Mouse (Mus musculus) intestine, embryonic 14.5 days (tissue): ENCODE measurements around the gene Gm19684. TPM values are rescaled to one million over a fixed set of nuclear protein-coding genes. Genes with fewer than 3 reads are reported as not detected.
"Not testable (repeated sequence)": the region's sequence is repeated elsewhere in the genome, so short reads cannot be mapped to it uniquely, and the experiment has no call there.

ENCODE experiments used
- ATAC-seq: fragments of 200-750 bp; cut with Nextera tagmentation; replicated peaks from 2 replicates; pipeline ENCODE4 v1.8.0; 2017; ENCODE audit warnings: low read depth, moderate number of reproducible peaks, moderate TSS enrichment, moderate library complexity; ENCODE audit not compliant: low FRiP score, low TSS enrichment
- DNase-seq: peaks from one replicate; pipeline ENCODE4 v3.0.0-alpha.2; 2018; ENCODE audit warnings: low spot score
- H3K27ac ChIP-seq: fragments of 300-500 bp; sonication (generic); 2 replicates; pipeline ENCODE4 v1.5.1; 2014; ENCODE audit warnings: low read depth, mild to moderate bottlenecking, control low read depth
- H3K27me3 ChIP-seq: fragments of 300-500 bp; sonication (generic); replicated peaks from 2 replicates; pipeline ENCODE4 v1.6.1; 2014; ENCODE audit warnings: low read length, control low read depth; ENCODE audit not compliant: control insufficient read depth, insufficient read depth
- H3K36me3 ChIP-seq: fragments of 300-500 bp; sonication (generic); 2 replicates; pipeline ENCODE4 v1.6.1; 2014; ENCODE audit warnings: low read length, control low read depth; ENCODE audit not compliant: control insufficient read depth, insufficient read depth
- H3K4me1 ChIP-seq: fragments of 300-500 bp; sonication (generic); replicated peaks from 2 replicates; pipeline ENCODE4 v1.6.1; 2014; ENCODE audit warnings: low read length, control low read depth, mixed read lengths; ENCODE audit not compliant: control insufficient read depth, insufficient read depth
- H3K4me2 ChIP-seq: fragments of 300-500 bp; sonication (generic); 2 replicates; pipeline ENCODE4 v1.6.1; 2014; ENCODE audit warnings: low read length
- H3K4me3 ChIP-seq: fragments of 300-500 bp; sonication (generic); 2 replicates; pipeline ENCODE4 v1.5.1; 2014; ENCODE audit warnings: low read depth, low read length, control low read depth, mixed read lengths
- H3K9ac ChIP-seq: fragments of 300-500 bp; sonication (generic); 2 replicates; pipeline ENCODE4 v1.6.1; 2014; ENCODE audit warnings: mild to moderate bottlenecking, low read length
- H3K9me3 ChIP-seq: fragments of 300-500 bp; sonication (generic); 2 replicates; pipeline ENCODE4 v1.6.1; 2016; ENCODE audit warnings: low read length, control low read depth; ENCODE audit not compliant: control insufficient read depth
- WGBS: fragments of 180-500 bp; shearing (Covaris S2); extraction: QIAGEN DNeasy Blood & Tissue Kit; methylation state at CpG from one replicate; pipeline ENCODE4 v1.1.7; 2014; 5-methylcytosine and 5-hydroxymethylcytosine counted together
- polyA plus RNA-seq: library from polyadenylated mRNA; unstranded; fragments of >200 nt; fragmentation: Nextera tagmentation; extraction: Ambion mirVana; gene quantifications from 2 replicates; pipeline ENCODE4 v1.2.1, GENCODE M21; 2014

Gene Gm19684
- polyA plus RNA-seq, 1 experiment from 2014 or later = not detected

GRCm38 (mm10) chr17:36093936-36094335 is 27.5 kb upstream of the Gm19684 start:
- Histone ChIP-seq H3K36me3 (no peaks in the 10 kb centered on the region), H3K27me3 (no peaks in the 10 kb centered on the region), H3K9me3 (no peaks in the 10 kb centered on the region), H3K4me1 (no peaks in the 10 kb centered on the region), H3K4me2 (no peak overlapping the region), H3K27ac (no peak overlapping the region), H3K9ac (no peak overlapping the region), H3K4me3 (no peak overlapping the region)
- DNase-seq = peak; percentile 20
- 25% methylated on average over 3 of the region's 3 CpGs for WGBS
- ATAC-seq = no peak

DNA sequence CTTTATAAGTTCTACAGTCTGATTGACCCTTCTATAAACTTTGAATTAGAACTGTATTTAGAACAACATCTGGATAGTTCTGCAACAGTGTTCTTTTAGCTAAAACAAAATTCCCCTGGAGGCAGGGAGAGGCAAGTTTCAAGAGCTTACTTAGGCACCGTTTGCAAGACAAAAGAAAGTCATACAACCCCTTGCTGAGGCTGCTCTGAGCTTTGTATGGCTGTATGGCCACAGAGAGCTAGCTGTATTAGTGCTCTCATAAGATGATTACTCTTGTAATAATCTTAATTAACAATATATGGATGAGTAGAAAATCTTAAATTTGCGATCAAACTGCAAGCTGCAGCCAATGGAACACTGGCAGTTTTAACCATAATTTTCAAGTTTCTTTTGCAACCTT is 21.9 kb upstream of the Gm19684 start:
- not testable (repeated sequence) for DNase-seq, H3K4me2 ChIP-seq, ATAC-seq, H3K27me3 ChIP-seq, H3K9ac ChIP-seq, H3K36me3 ChIP-seq, H3K9me3 ChIP-seq, H3K4me3 ChIP-seq, H3K27ac ChIP-seq, H3K4me1 ChIP-seq
- WGBS = 67% methylated on average over 2 of the region's 2 CpGs

DNA sequence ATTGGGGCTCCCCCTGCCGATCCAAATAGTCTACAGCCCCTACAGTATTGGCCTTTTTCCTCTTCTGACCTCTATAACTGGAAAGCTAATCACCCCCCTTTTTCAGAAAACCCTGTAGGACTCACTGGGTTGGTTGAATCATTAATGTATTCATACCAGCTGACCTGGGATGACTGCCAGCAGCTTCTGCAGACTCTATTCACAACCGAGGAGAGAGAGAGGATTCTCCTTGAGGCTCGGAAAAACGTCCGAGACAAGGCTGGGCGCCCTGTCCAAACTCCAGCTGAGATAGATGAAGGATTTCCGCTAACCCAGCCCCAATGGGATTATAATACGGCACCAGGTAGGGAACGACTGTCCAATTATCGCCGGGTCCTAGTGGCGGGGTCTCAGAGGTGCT is 19.4 kb upstream of the Gm19684 start:
- not testable (repeated sequence) for DNase-seq, H3K9ac ChIP-seq, H3K27me3 ChIP-seq, H3K9me3 ChIP-seq, H3K36me3 ChIP-seq, ATAC-seq, H3K4me1 ChIP-seq, H3K27ac ChIP-seq, H3K4me2 ChIP-seq, H3K4me3 ChIP-seq
- 89% methylated on average over 11 of the region's 12 CpGs for WGBS

DNA sequence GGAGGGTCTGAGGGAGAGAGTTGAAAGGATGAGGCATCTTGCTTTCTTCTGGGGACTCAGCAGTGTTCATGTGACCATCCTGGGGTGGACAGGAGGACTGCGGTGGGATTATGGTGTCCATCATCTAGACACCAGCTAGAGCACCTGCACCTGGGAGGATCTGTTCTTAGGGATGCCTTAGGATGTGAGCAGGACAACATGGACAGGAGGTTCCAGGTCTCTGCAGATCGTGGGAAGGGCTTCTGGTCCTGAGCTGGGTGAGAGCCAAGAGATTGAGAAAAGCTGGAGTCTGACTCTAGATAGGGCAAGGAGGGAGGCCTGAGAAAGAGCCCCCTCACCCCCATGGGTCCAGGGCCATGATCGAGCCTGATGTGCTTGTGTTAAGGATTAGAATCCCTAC is 11.3 kb upstream of the Gm19684 start:
- H3K4me2 ChIP-seq, H3K9me3 ChIP-seq, H3K27ac ChIP-seq, H3K9ac ChIP-seq, ATAC-seq, H3K4me3 ChIP-seq, H3K36me3 ChIP-seq, DNase-seq, H3K4me1 ChIP-seq: not testable (repeated sequence)
- H3K27me3 ChIP-seq = peaks cover 13% of the 10 kb centered on the region
- 47% methylated on average over 3 of the region's 3 CpGs for WGBS

GRCm38 (mm10) chr17:36110641-36111509 is 10.6 kb upstream of the Gm19684 start:
- peak; percentile 54 for DNase-seq
- not testable (repeated sequence) for H3K9ac ChIP-seq
- H3K27me3 ChIP-seq = peaks cover 13% of the 10 kb centered on the region

GRCm38 (mm10) chr17:36111510-36111868 is 10.0 kb upstream of the Gm19684 start:
- 2% methylated on average over 10 of the region's 10 CpGs for WGBS
- H3K4me3 ChIP-seq = peak overlapping the region; percentile 24
- H3K27ac ChIP-seq, H3K9me3 ChIP-seq, H3K36me3 ChIP-seq, H3K4me1 ChIP-seq, ATAC-seq, H3K9ac ChIP-seq: not testable (repeated sequence)
- H3K4me2 ChIP-seq = peak overlapping the region; percentile 59
- H3K27me3 ChIP-seq = peaks cover 13% of the 10 kb centered on the region
- DNase-seq = peak; percentile 57

More at GRCm38 (mm10) chr17:36110641-36111509, 10.6 kb upstream of the Gm19684 start:
- peak overlapping the region; percentile 59 for H3K4me2 ChIP-seq
- not testable (repeated sequence) for H3K4me1 ChIP-seq, H3K36me3 ChIP-seq, H3K9me3 ChIP-seq, H3K27ac ChIP-seq
- peak; percentile 65 for ATAC-seq
- peak overlapping the region; percentile 24 for H3K4me3 ChIP-seq
- WGBS = under 1% methylated on average over 57 of the region's 57 CpGs

DNA sequence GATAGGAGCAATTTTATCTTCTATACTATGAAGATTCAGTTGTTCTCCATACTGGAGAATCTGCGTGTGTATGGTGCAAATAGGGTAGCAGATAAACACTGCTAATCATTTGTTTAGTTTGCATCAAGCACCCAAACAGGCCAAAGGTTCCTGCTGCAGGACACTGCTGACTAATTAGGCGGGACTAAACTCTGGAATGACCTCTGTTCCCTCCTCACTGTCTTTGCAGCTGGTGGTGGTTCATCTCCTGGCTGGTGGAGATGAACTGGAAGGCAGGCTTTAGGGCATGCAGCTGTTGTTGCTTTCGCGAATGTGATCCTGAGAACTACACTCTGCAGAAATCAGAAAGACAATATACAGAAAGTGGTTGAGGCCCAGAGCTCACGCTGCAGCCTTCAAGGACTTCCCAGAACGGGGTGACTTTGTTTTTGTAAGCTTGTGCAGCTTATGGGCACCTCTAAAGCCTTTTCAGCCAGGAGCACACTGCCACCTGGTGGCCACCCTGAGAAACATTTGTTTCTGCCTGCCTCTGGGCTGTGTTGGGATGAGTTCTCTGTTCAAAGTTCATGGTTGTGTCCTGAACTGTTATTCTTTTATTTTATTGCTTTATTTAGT is 7.4 kb upstream of the Gm19684 start:
- H3K27me3 ChIP-seq = peaks cover 14% of the 10 kb centered on the region
- 13% methylated on average over 6 of the region's 6 CpGs for WGBS
- H3K9me3 ChIP-seq, H3K9ac ChIP-seq, DNase-seq, H3K27ac ChIP-seq, H3K4me2 ChIP-seq, H3K4me1 ChIP-seq, H3K4me3 ChIP-seq, H3K36me3 ChIP-seq: not testable (repeated sequence)
- ATAC-seq = 0 out of 2 replicates have a peak, but pooled peaks have one; percentile 40

- not testable (repeated sequence) for H3K27ac ChIP-seq, DNase-seq, H3K9me3 ChIP-seq, H3K36me3 ChIP-seq, ATAC-seq, H3K4me2 ChIP-seq, H3K4me1 ChIP-seq, H3K9ac ChIP-seq, H3K4me3 ChIP-seq
- 36% methylated on average over 3 of the region's 3 CpGs for WGBS
- peaks cover 16% of the 10 kb centered on the region for H3K27me3 ChIP-seq
These were observed 4.9 kb upstream of the Gm19684 start for GRCm38 (mm10) chr17:36116545-36116944.
